ENCODE assay signal across 11 mouse cellular contexts in the genomic region with DNA sequence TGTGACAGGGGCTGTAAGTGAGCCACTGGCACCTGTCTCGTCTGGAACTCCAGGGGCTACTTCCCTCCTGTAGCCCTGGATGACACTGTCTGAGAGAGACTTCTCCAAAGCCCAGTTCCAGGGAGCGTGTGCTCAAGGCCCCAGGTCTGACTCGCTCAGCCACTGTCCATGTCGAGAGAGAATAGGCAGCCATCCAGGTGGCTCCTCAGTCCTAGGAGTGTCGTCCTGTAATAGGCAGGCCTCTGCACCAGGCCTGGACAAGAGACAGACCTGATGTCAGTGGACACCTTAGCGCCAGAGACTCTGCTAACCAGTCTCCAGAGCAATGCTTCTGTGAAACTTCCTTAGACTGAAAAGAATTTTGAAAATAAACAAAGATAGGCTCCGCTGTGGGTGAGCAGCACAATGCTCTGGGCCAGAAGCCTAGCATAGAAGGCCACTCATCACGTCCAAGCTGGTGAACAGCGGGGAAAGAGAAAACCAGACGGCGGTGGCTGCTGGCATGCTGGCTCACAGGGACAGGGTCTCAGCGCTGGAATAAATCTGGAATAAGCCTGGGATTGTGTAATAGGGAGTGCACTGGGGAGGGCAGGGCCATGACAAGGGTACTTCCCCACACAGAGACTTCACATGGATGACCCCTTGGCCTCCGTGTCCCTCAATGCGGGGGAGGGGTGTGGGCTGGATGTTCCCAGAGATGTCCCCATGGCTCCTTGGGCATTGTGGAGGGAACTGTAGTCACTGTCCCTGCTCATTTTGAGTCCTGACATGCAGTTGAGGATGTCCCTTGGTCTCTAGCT. TPM values are rescaled to one million over a fixed set of nuclear protein-coding genes. Genes with fewer than 3 reads are reported as not detected.
DNase-seq lines count a peak whose midpoint lies in the region; ATAC-seq and TF ChIP-seq lines count a peak whose summit lies in the region.
"Had no signal": no experiment of that assay in that cellular context is flagged by ENCODE, and none has a peak within 500 bp of the region (broad histone marks: within the 10 kb centered on the region; RNA-seq: fewer than 3 reads in every experiment).

No protein-coding gene starts in this region.

- H3K27ac ChIP-seq in midbrain, embryonic 10.5 days (replicated peaks): peak overlapping the region; percentile 23; the same call in 1 of the 2 replicates
- H3K27ac ChIP-seq in midbrain, postnatal 0 days (ENCODE audit: low read depth, low read length): no peak overlapping the region
- H3K27ac ChIP-seq in liver, embryonic 16.5 days (ENCODE audit: low read length): peak overlapping the region; percentile 67
- H3K27ac ChIP-seq in stomach, embryonic 16.5 days (ENCODE audit: low read length): peak overlapping the region; percentile 74
- H3K27ac ChIP-seq: limb, embryonic 13.5 days had no signal

- no peak overlapping the region for H3K4me2 ChIP-seq in midbrain, postnatal 0 days (ENCODE audit: low read depth, low read length, poor library complexity, severe bottlenecking)
- H3K4me2 ChIP-seq in liver, embryonic 16.5 days (ENCODE audit: low read depth, low read length): no peak overlapping the region
- H3K4me2 ChIP-seq in stomach, embryonic 16.5 days (ENCODE audit: low read depth, low read length): no peak overlapping the region
- H3K4me2 ChIP-seq: limb, embryonic 13.5 days had no signal

- no peak for TF ChIP-seq CTCF in midbrain, postnatal 0 days (IDR thresholded peaks at IDR 0.05)

- intact Hi-C loops in heart, postnatal 25 days (cut with DNase I): no loop called here

- H3K4me1 ChIP-seq in midbrain, embryonic 10.5 days: peaks cover 18% of the 10 kb centered on the region
- H3K4me1 ChIP-seq in midbrain, postnatal 0 days (ENCODE audit: insufficient read depth, low read length): no peaks in the 10 kb centered on the region
- H3K4me1 ChIP-seq in liver, embryonic 16.5 days (ENCODE audit: control insufficient read depth, low read depth, low read length): peaks cover 30% of the 10 kb centered on the region
- peaks cover 18% of the 10 kb centered on the region for H3K4me1 ChIP-seq in stomach, embryonic 16.5 days (ENCODE audit: control insufficient read depth, insufficient read depth, low read length)

- H3K27me3 ChIP-seq in midbrain, embryonic 10.5 days (ENCODE audit: low read depth, poor library complexity, severe bottlenecking): no peaks in the 10 kb centered on the region
- no peaks in the 10 kb centered on the region for H3K27me3 ChIP-seq in midbrain, postnatal 0 days (ENCODE audit: insufficient read depth, low read length)
- no peaks in the 10 kb centered on the region for H3K27me3 ChIP-seq in liver, embryonic 16.5 days (ENCODE audit: control insufficient read depth, insufficient read depth, low read depth, low read length)
- no peaks in the 10 kb centered on the region for H3K27me3 ChIP-seq in stomach, embryonic 16.5 days (ENCODE audit: control insufficient read depth, insufficient read depth, low read length)

- no peak for ATAC-seq in midbrain, postnatal 0 days (ENCODE audit: low FRiP score)
- peak; percentile 37 for ATAC-seq in liver, embryonic 16.5 days (ENCODE audit: low read depth)
- ATAC-seq in stomach, embryonic 16.5 days (ENCODE audit: insufficient read depth, low FRiP score): 0 out of 2 replicates have a peak, but pooled peaks have one; percentile 12

- H3K36me3 ChIP-seq in midbrain, embryonic 10.5 days: no peaks in the 10 kb centered on the region
- H3K36me3 ChIP-seq in midbrain, postnatal 0 days (ENCODE audit: insufficient read depth, low read length): peaks cover 12% of the 10 kb centered on the region; the same call in 1 of the 2 replicates
- no peaks in the 10 kb centered on the region for H3K36me3 ChIP-seq in liver, embryonic 16.5 days (ENCODE audit: control insufficient read depth, insufficient read depth)
- H3K36me3 ChIP-seq in stomach, embryonic 16.5 days (ENCODE audit: control insufficient read depth, insufficient read depth, low read length): no peaks in the 10 kb centered on the region
- H3K36me3 ChIP-seq: limb, embryonic 13.5 days had no signal

- WGBS in midbrain, embryonic 10.5 days: 82% methylated on average over 14 of the region's 14 CpGs
- 73% methylated on average over 14 of the region's 14 CpGs for WGBS in midbrain, postnatal 0 days
- WGBS in liver, embryonic 16.5 days (ENCODE audit: insufficient replicate concordance): 55% methylated on average over 14 of the region's 14 CpGs
- WGBS in stomach, embryonic 16.5 days: 42% methylated on average over 14 of the region's 14 CpGs

- no peaks in the 10 kb centered on the region for H3K9me3 ChIP-seq in midbrain, embryonic 10.5 days (replicated peaks)
- H3K9me3 ChIP-seq in midbrain, postnatal 0 days (ENCODE audit: low read length): no peaks in the 10 kb centered on the region
- H3K9me3 ChIP-seq in liver, embryonic 16.5 days (replicated peaks; ENCODE audit: control insufficient read depth, low read length): no peaks in the 10 kb centered on the region
- H3K9me3 ChIP-seq in stomach, embryonic 16.5 days (replicated peaks; ENCODE audit: control insufficient read depth, low read length): no peaks in the 10 kb centered on the region
- H3K9me3 ChIP-seq: limb, embryonic 13.5 days had no signal

- no peak overlapping the region for H3K9ac ChIP-seq in midbrain, postnatal 0 days (replicated peaks; ENCODE audit: low read length, poor library complexity, severe bottlenecking)
- H3K9ac ChIP-seq in liver, embryonic 16.5 days (ENCODE audit: low read depth, low read length): no peak overlapping the region; the same call in 1 of the 2 replicates
- peak overlapping the region; percentile 43; the same call in 1 of the 2 replicates for H3K9ac ChIP-seq in stomach, embryonic 16.5 days (ENCODE audit: low read length)
- H3K9ac ChIP-seq: limb, embryonic 13.5 days had no signal

- H3K4me3 ChIP-seq in midbrain, embryonic 10.5 days: no peak overlapping the region
- no peak overlapping the region for H3K4me3 ChIP-seq in midbrain, postnatal 0 days (ENCODE audit: low read depth, low read length)
- no peak overlapping the region for H3K4me3 ChIP-seq in liver, embryonic 16.5 days (ENCODE audit: low read depth, low read length)
- H3K4me3 ChIP-seq in stomach, embryonic 16.5 days (replicated peaks; ENCODE audit: low read length): no peak overlapping the region
- H3K4me3 ChIP-seq: limb, embryonic 13.5 days had no signal

- peak; percentile 41 to 56 for DNase-seq in cerebellum, postnatal 10 days
- DNase-seq in cerebellum, adult 18-20 months: no peak
- DNase-seq in midbrain, embryonic 10.5 days (ENCODE audit: low spot score): no peak
- no peak for DNase-seq in midbrain, postnatal 0 days (ENCODE audit: low spot score)
- DNase-seq in cerebellum, adult 11 months: no peak
- no peak for DNase-seq in heart, postnatal 25 days (ENCODE audit: low spot score)
- DNase-seq: cerebellum, adult 9-10 months; kidney, adult 8-10 months had no signal

RNA-seq across cellular contexts. Expression of gene Get4, which starts 34.2 kb away (rescaled TPM):
- polyA plus RNA-seq in midbrain, embryonic 10.5 days (2016; fragmentation: Nextera tagmentation; extraction: Ambion mirVana): 168 and 187 TPM in 2 replicates
- 48.5 and 48.9 TPM in 2 replicates for total RNA-seq in midbrain, postnatal 0 days (2014; rRNA removed)
- 135 and 142 TPM in 2 replicates for polyA plus RNA-seq in midbrain, postnatal 0 days (2015; fragmentation: Nextera tagmentation; extraction: Ambion mirVana)
- polyA plus RNA-seq in liver, embryonic 16.5 days (2015; fragmentation: Nextera tagmentation; extraction: Ambion mirVana): 90.0 and 98.0 TPM in 2 replicates
- polyA plus RNA-seq in stomach, embryonic 16.5 days (2015; fragmentation: Nextera tagmentation; extraction: Ambion mirVana): 136 and 142 TPM in 2 replicates
- total RNA-seq in heart, postnatal 25 days (2021): 10 to 100 TPM; 40.9 to 45.2 TPM

RNA-seq across cellular contexts. Expression of gene Adap1, which starts 39.1 kb away (rescaled TPM):
- 0.37 and 0.53 TPM in 2 replicates for polyA plus RNA-seq in midbrain, embryonic 10.5 days (2016; fragmentation: Nextera tagmentation; extraction: Ambion mirVana)
- total RNA-seq in midbrain, postnatal 0 days (2014; rRNA removed): 234 and 253 TPM in 2 replicates
- 141 and 152 TPM in 2 replicates for polyA plus RNA-seq in midbrain, postnatal 0 days (2015; fragmentation: Nextera tagmentation; extraction: Ambion mirVana)
- 1.1 and 1.3 TPM in 2 replicates for polyA plus RNA-seq in liver, embryonic 16.5 days (2015; fragmentation: Nextera tagmentation; extraction: Ambion mirVana)
- polyA plus RNA-seq in stomach, embryonic 16.5 days (2015; fragmentation: Nextera tagmentation; extraction: Ambion mirVana): 2.4 and 2.6 TPM in 2 replicates
- total RNA-seq in heart, postnatal 25 days (2021): 1 to 10 TPM; 1.4 to 1.5 TPM

Comparison
In these comparisons a context has a peak if more than half of its experiments do, and no peak if none do; other contexts are left out.
1. DNase-seq: peak in cerebellum, postnatal 10 days (2 of 2); none in cerebellum, adult 18-20 months (0 of 2), midbrain, embryonic 10.5 days (single experiment), midbrain, postnatal 0 days (single experiment), cerebellum, adult 11 months (single experiment) and heart, postnatal 25 days (single experiment).
2. RNA of gene Adap1, which starts 39.1 kb away (polyA plus RNA-seq): 141 to 152 TPM in midbrain, postnatal 0 days; 2.4 to 2.6 TPM in stomach, embryonic 16.5 days, 1.1 to 1.3 TPM in liver, embryonic 16.5 days and 0.37 to 0.53 TPM in midbrain, embryonic 10.5 days; every median in the first group is over 10 times any median in the second.